ENCODE assay signal across 17 mouse cellular contexts in the genomic region with DNA sequence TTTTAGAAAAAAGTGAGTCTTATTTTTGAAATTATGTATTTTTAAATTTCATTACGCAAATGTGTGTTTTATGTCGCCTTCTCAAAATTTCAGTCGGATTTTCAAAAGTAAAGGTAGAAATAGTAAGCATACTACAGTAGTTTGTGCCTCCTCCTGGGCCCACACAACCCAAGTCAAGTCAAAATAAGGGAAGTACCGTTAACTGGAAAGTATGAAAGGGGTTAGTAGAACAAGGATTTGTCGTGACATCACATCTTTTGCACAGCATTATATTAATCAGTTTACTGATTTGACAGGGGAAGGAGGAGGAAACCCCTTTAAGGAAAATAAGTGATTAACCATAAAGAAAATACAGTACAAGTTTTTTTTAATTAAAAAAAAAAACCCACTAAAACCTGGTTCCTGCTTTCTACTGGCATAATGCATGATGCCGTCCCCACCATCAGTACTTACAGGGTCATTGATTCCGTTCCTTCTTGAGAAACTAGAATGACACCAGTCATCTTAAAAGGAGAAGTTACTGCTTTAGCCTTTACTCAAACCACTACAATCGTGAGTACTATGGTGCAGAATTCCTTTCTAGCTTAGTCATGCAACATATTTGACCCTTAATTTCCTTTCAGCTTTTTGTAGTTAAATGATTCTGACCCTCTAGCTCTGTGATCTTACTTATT.
DNase-seq lines count a peak whose midpoint lies in the region; ATAC-seq and TF ChIP-seq lines count a peak whose summit lies in the region.
"Had no signal": no experiment of that assay in that cellular context is flagged by ENCODE, and none has a peak within 500 bp of the region (broad histone marks: within the 10 kb centered on the region; RNA-seq: fewer than 3 reads in every experiment).

No protein-coding gene starts in this region.

- WGBS in kidney, adult 2 months = 87% methylated on average over 8 of the region's 8 CpGs

- TF ChIP-seq POLR2A in kidney, adult 2 months (IDR thresholded peaks at IDR 0.05; ENCODE audit: low read depth, low read length) = no peak

- ATAC-seq in common myeloid progenitor, adult 5-6 weeks (replicated peaks; ENCODE audit: low read depth, poor library complexity, severe bottlenecking) = peak; percentile 96
- peak; percentile 96 for ATAC-seq in megakaryocyte progenitor cell, adult 5-6 weeks (replicated peaks; ENCODE audit: poor library complexity)
- ATAC-seq: forebrain, embryonic 16.5 days; intestine, postnatal 0 days had no signal

- no peak overlapping the region for H3K4me3 ChIP-seq in kidney, adult 2 months (ENCODE audit: insufficient read depth, low read depth, low read length)
- H3K4me3 ChIP-seq: embryonic facial prominence, embryonic 13.5 days; forebrain, embryonic 12.5 days; heart, adult 2 months; heart, embryonic 12.5 days; hindbrain, embryonic 15.5 days had no signal

- no peaks in the 10 kb centered on the region for H3K36me3 ChIP-seq in kidney, adult 2 months (ENCODE audit: control insufficient read depth, insufficient read depth, low read length)

- TF ChIP-seq CTCF in kidney, adult 2 months (conservative IDR thresholded peaks at IDR 0.05; ENCODE audit: insufficient read depth, insufficient read length, low read depth, low read length) = no peak

- H3K4me1 ChIP-seq in kidney, adult 2 months (ENCODE audit: control insufficient read depth, insufficient read depth, low read length) = no peaks in the 10 kb centered on the region
- H3K4me1 ChIP-seq: embryonic facial prominence, embryonic 13.5 days; forebrain, embryonic 12.5 days; heart, embryonic 12.5 days; hindbrain, embryonic 15.5 days had no signal

- H3K27ac ChIP-seq in kidney, adult 2 months (ENCODE audit: insufficient read depth, low read depth, low read length) = no peak overlapping the region
- H3K27ac ChIP-seq: embryonic facial prominence, embryonic 13.5 days; forebrain, embryonic 12.5 days; heart, adult 2 months; hindbrain, embryonic 15.5 days had no signal

- DNase-seq in A20 (ENCODE audit: low read depth, low spot score) = peak; percentile 74
- DNase-seq in adrenal gland, postnatal 4 days (ENCODE audit: low spot score in 2 of 2) = no peak
- DNase-seq in adrenal gland, adult (ENCODE audit: inconsistent age in 2 of 2, low spot score in 1 of 2) = no peak
- no peak for DNase-seq in kidney, adult 2 months
- DNase-seq in cerebellum, adult 9-10 months = no peak
- DNase-seq: adrenal gland, postnatal 10 days; cerebellum, adult 18-20 months; gastrocnemius, postnatal 10 days; heart, adult 2 months had no signal

- no peaks in the 10 kb centered on the region for H3K27me3 ChIP-seq in kidney, adult 2 months (replicated peaks; ENCODE audit: control insufficient read depth, insufficient read depth, low read length)
- H3K27me3 ChIP-seq: embryonic facial prominence, embryonic 13.5 days; forebrain, embryonic 12.5 days; heart, embryonic 12.5 days; hindbrain, embryonic 15.5 days had no signal
